Mouse (Mus musculus) MN1 (cell line): ENCODE measurements at regions not wholly inside any gene's neighbourhood (a gene's known extent, or its start where the extent isn't known, plus 50 kb on each side); places are given as distances from the start of the nearest gene placed in this dataset.

Experiments used
- DNase-seq: peaks from one replicate; pipeline ENCODE4 v3.0.0-alpha.2; 2016; ENCODE audit warnings: low spot score

- DNase-seq: no peak
Observed at GRCm38 (mm10) chr7:83476161-83476495, 108.6 kb upstream of the Tmc3 start.

DNA sequence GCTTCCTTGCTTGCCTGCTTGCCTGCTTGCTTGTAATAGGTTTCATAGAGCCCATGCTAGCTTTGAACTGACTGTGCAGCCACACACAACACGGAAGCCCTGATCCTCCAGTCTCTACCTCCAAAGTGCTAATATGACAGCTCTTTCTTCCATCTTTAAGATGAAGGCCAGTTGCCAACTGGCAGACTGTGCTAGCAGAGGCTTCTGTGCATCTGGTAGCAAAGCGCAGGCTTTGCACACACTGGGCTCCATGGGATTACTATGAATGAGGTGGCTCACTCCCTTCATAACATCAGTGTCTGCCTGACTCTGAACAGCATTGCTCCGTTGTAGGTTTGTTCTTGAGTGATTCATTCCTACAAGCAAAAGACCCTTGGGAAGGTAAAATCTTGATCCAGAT is 107.9 kb upstream of the Tmc3 start:
- no peak for DNase-seq

DNA sequence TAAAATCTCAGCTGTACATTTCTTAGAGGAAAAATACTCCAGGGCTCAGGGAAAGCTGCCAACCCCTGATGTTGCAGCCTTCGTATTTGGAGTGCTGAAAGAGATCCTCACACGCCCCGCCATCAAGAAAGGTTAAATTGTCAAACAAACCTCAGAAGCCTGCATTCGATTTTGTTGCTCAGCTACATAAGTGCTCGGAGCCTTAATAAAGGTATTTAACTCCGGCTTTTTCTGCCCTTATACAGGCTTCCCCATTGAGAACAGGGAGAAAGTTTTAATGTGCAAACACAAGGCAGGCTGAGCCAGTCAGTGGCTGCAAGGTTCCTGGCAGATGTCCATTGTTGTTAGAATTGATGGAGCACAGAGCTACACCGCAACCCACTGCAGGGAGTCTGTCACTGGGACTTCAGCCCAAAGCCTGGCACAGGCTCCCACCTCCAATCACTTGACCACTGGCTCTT is 107.0 kb upstream of the Tmc3 start:
- no peak for DNase-seq

DNA sequence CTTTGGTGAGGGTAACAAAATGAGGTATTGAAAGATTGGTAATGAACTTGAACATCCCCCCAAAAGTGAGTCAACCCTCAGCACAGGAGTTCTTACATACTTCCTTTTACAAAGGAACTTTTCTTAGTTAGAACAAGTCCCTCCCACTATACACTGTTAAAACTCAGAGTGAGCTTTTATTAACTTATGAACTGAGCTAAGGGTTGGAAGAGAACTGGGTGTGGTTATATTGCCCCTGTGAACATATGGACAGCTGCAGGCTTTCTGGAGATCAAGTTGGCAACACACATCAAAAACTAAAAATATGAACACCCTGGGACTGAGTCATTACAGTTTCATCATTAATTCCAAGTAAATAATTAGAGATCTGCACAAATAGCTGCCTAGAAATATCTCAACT is 103.1 kb upstream of the Tmc3 start:
- no peak for DNase-seq

GRCm38 (mm10) chr7:83482254-83482653 is 102.5 kb upstream of the Tmc3 start:
- no peak for DNase-seq

DNA sequence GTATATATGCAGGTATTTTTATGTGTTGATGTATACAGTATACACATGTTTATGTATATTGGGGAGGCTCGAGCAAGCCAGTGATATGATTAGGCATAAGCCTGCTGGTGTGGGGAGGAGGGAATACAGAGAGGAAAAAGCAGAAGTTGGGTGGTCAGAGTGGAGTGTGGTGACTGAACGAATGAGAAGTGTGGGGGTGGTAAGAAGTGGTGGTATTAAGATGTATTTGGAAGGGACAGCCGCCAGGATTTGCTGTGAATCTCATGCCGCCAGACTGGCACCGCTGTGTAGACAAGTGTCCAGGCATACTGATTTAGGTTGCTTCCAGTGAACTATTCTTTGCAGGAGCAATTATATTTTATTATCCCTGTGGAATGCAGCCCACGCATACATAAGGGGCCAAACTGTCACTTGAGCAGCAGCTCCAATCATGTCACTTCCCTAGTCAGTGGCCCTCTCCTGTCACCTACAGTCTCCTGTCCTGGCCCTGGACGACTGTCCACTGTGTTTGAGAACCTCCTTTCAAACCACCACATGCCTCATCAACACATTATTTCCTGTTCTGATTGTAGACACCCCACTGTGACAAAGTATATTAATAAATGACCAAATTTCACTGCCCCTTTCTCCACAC is 101.9 kb upstream of the Tmc3 start:
- no peak for DNase-seq

DNA sequence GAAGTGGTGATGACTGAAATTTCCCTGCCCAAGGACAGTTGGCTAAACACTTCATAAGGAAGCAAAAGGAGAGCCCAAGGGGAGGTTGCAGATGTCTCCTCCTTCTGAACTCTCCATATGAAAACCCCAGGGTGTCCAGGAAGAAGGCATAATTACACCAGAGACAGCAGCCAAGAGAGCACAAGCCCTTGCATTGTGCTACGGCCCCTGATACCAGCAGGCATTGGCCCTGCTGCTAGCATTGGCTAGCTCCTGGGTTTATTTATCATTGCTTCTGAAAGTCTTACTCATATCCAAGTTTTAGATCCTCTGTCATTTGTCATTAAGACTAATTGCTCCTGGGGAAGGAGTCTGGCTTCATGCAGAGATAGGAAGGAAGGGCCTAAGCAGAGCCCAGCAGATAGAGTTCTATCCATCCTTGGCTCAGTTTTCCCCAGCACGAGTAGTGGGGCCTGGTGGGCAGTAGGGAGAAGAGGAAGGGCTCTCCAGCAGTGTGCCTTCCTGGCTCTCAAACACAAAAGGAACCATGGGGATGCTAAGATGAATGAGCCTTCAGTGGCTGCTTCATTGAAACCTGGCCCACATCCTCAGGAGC is 98.5 kb upstream of the Tmc3 start:
- DNase-seq: no peak

- no peak for DNase-seq
Observed at GRCm38 (mm10) chr7:83489790-83490189, 94.9 kb upstream of the Tmc3 start.

DNA sequence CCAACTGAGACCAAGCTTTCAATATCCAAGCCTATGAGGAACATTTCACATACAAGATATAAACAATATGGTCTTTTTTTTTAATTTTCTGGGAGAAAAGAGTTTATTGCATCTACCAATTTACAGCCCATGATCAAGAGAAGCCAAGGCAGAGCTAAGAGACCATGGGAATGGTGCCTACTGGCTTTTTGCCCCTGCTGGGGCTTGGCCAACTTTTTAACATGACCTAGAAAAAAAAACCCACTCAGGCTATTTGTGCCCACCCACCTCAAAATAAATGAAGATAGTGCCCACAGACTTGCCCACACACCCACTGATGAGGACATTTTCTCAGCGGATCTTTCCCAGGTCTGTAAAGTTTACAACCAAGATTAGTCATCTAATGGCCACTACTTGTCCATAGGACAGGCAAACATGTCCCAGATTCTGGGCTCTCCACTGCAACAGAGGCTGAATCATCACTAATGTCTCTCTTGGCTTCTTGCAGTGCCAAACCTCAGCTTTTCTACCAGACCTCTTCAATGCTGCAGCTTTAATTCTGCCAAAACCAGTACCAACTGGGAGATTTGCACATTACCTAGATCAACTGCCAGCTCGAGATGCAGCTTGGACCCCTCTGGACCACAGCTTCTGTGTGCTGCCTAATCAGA is 79.6 kb upstream of the Tmc3 start:
- DNase-seq: no peak

GRCm38 (mm10) chr7:83516295-83516694 is 68.4 kb upstream of the Tmc3 start:
- DNase-seq: no peak

- no peak for DNase-seq
Observed at GRCm38 (mm10) chr7:83521511-83521910, 63.2 kb upstream of the Tmc3 start.
